In the genomic region with DNA sequence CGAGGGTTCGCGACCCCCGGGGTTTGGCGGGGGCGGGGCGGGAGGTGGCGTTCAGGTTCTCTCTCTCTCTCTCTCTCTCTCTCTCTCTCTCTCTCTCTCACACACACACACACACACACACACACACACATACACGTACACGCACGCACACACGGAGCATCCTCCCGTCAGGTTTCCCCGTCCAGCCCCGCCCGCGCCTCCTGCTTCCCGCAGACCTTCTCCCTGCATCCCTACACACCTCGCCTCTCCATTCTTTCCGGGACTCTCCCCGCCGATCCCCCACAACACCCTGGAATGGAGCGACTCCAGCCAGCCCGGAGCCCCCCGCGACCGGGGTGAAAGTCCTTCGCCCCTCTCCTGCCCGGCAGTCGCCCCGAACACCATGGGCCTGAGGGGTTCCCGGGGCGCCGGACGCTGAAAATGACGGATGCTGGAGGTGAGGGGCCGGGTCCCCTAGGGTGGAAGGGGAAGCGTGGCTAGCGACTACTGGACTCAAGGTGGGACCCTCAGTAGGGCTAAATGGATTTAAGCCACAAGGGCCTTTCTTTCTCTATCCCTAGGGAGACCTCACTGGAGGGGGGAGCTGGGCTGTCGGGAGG, we compare ENCODE assay signal across 9 mouse cellular contexts. TPM values are rescaled to one million over a fixed set of nuclear protein-coding genes. Genes with fewer than 3 reads are reported as not detected.
DNase-seq lines count a peak whose midpoint lies in the region; ATAC-seq and TF ChIP-seq lines count a peak whose summit lies in the region.
"Had no signal": no experiment of that assay in that cellular context is flagged by ENCODE, and none has a peak within 500 bp of the region (broad histone marks: within the 10 kb centered on the region; RNA-seq: fewer than 3 reads in every experiment).

No protein-coding gene starts in this region.

- no peaks in the 10 kb centered on the region for H3K9me3 ChIP-seq in kidney, embryonic 16.5 days (ENCODE audit: low read length)
- no peaks in the 10 kb centered on the region for H3K9me3 ChIP-seq in G1E (replicated peaks)
- H3K9me3 ChIP-seq in hindbrain, embryonic 11.5 days (ENCODE audit: control insufficient read depth, low read length) = no peaks in the 10 kb centered on the region

- H3K27me3 ChIP-seq in kidney, embryonic 16.5 days (ENCODE audit: insufficient read depth, low read length) = no peaks in the 10 kb centered on the region
- no peaks in the 10 kb centered on the region for H3K27me3 ChIP-seq in G1E (ENCODE audit: insufficient read depth, low read length)
- no peaks in the 10 kb centered on the region for H3K27me3 ChIP-seq in hindbrain, embryonic 11.5 days (ENCODE audit: control insufficient read depth, insufficient read depth, low read length)

- no peak for ATAC-seq in kidney, embryonic 16.5 days (ENCODE audit: low FRiP score, low TSS enrichment)
- ATAC-seq in G1E (ENCODE audit: extremely low read depth, insufficient number of reproducible peaks, low FRiP score, poor library complexity, severe bottlenecking) = no peak
- ATAC-seq in hindbrain, embryonic 11.5 days (ENCODE audit: low FRiP score) = peak; percentile 35
- ATAC-seq in monocyte, adult 5-6 weeks (replicated peaks; ENCODE audit: insufficient number of reproducible peaks, low FRiP score, low TSS enrichment, poor library complexity, severe bottlenecking) = no peak
- ATAC-seq in activated CD4-positive, CD25-positive, alpha-beta regulatory T cell, adult 4 months = no peak

- H3K36me3 ChIP-seq in kidney, embryonic 16.5 days (ENCODE audit: insufficient read depth, low read length) = 0 out of 2 replicates have a peak, but pooled peaks cover 5% of the 10 kb centered on the region
- peaks cover 46% of the 10 kb centered on the region for H3K36me3 ChIP-seq in G1E (replicated peaks)
- H3K36me3 ChIP-seq in hindbrain, embryonic 11.5 days (ENCODE audit: control insufficient read depth, insufficient read depth, low read length) = peaks cover 3% of the 10 kb centered on the region; the same call in 1 of the 2 replicates

- DNase-seq in kidney, postnatal 36 days = no peak
- DNase-seq in G1E (ENCODE audit: low spot score) = no peak
- DNase-seq in cerebellum, postnatal 36 days = peak; percentile 78 to 83
- DNase-seq in hindbrain, embryonic 11.5 days (ENCODE audit: low spot score) = peak; percentile 67
- peak; percentile 45 for DNase-seq in lung, postnatal 10 days

- H3K4me1 ChIP-seq in kidney, embryonic 16.5 days (ENCODE audit: insufficient read depth, low read length) = peaks cover 47% of the 10 kb centered on the region
- H3K4me1 ChIP-seq in G1E (ENCODE audit: insufficient read depth, low read depth, low read length) = peaks cover 87% of the 10 kb centered on the region
- H3K4me1 ChIP-seq in hindbrain, embryonic 11.5 days (replicated peaks; ENCODE audit: control insufficient read depth, insufficient read depth, low read length) = peaks cover 14% of the 10 kb centered on the region; the same call in 1 of the 2 replicates

- peak overlapping the region; percentile 60 for H3K4me3 ChIP-seq in kidney, embryonic 16.5 days (ENCODE audit: low read length)
- peak overlapping the region; percentile 83 for H3K4me3 ChIP-seq in G1E (ENCODE audit: low read depth, low read length)
- H3K4me3 ChIP-seq in hindbrain, embryonic 11.5 days (ENCODE audit: low read depth, low read length) = peak overlapping the region; percentile 76

- H3K27ac ChIP-seq in kidney, embryonic 16.5 days (ENCODE audit: low read length) = peak overlapping the region; percentile 96
- peak overlapping the region; percentile 95 for H3K27ac ChIP-seq in hindbrain, embryonic 11.5 days (ENCODE audit: low read depth, low read length)

- WGBS in kidney, embryonic 16.5 days = under 1% methylated on average over 32 of the region's 40 CpGs
- 0% methylated on average over 28 of the region's 40 CpGs for WGBS in hindbrain, embryonic 11.5 days

- H3K9ac ChIP-seq in kidney, embryonic 16.5 days (replicated peaks; ENCODE audit: low read length) = peak overlapping the region; percentile 93
- peak overlapping the region; percentile 96 for H3K9ac ChIP-seq in hindbrain, embryonic 11.5 days (ENCODE audit: low read depth, low read length)

- peak overlapping the region; percentile 69 for H3K4me2 ChIP-seq in kidney, embryonic 16.5 days (replicated peaks; ENCODE audit: low read depth, low read length)
- peak overlapping the region; percentile 74 for H3K4me2 ChIP-seq in hindbrain, embryonic 11.5 days (replicated peaks; ENCODE audit: low read depth, low read length)

- TF ChIP-seq CTCF in G1E (IDR thresholded peaks at IDR 0.05; ENCODE audit: low read depth, low read length) = no peak

RNA-seq across cellular contexts. Expression of a gene that starts 0.6 kb away (rescaled TPM):
- 19.2 and 21.2 TPM in 2 replicates for polyA plus RNA-seq in kidney, embryonic 16.5 days (2015; fragmentation: Nextera tagmentation; extraction: Ambion mirVana)
- total RNA-seq in G1E (2014; fragmentation: Nextera tagmentation) = 71.8 and 84.9 TPM in 2 replicates
- 26.1 and 30.0 TPM in 2 replicates for total RNA-seq in G1E (2017)
- polyA plus RNA-seq in G1E (2012) = 356 and 518 TPM in 2 replicates
- 46.1 and 47.6 TPM in 2 replicates for polyA plus RNA-seq in hindbrain, embryonic 11.5 days (2014; fragmentation: Nextera tagmentation; extraction: Ambion mirVana)
- total RNA-seq in monocyte, adult 5-6 weeks (2017) = 0.38 to 1.5 TPM in 2 of 3 replicates, not detected in the other
- under 1 TPM in 1 of 2 experiments, not detected in 1; 0.32 TPM for polyA plus RNA-seq in activated CD4-positive, CD25-positive, alpha-beta regulatory T cell, adult 4 months (2017; shearing (Covaris generic))

RNA-seq across cellular contexts. Expression of a gene that starts 19.4 kb away (rescaled TPM):
- polyA plus RNA-seq in kidney, embryonic 16.5 days (2015; fragmentation: Nextera tagmentation; extraction: Ambion mirVana) = 9.9 and 10.7 TPM in 2 replicates
- total RNA-seq in G1E (2014; fragmentation: Nextera tagmentation) (87.8 and 117 TPM in 2 replicates), G1E (2017) (68.2 and 83.2 TPM in 2 replicates)
- polyA plus RNA-seq in G1E (2012) = 207 and 233 TPM in 2 replicates
- polyA plus RNA-seq in hindbrain, embryonic 11.5 days (2014; fragmentation: Nextera tagmentation; extraction: Ambion mirVana) = 12.4 and 16.2 TPM in 2 replicates
- total RNA-seq in monocyte, adult 5-6 weeks (2017) = 127 to 216 TPM (median 141 TPM) in 3 replicates
- polyA plus RNA-seq in activated CD4-positive, CD25-positive, alpha-beta regulatory T cell, adult 4 months (2017; shearing (Covaris generic)) = 10 to 100 TPM; 23.1 to 24.0 TPM

RNA-seq across cellular contexts. Expression of a gene that starts 30.9 kb away (rescaled TPM):
- 72.3 and 85.2 TPM in 2 replicates for polyA plus RNA-seq in kidney, embryonic 16.5 days (2015; fragmentation: Nextera tagmentation; extraction: Ambion mirVana)
- total RNA-seq in G1E (2014; fragmentation: Nextera tagmentation) (40.3 and 46.1 TPM in 2 replicates), G1E (2017) (3.7 and 3.9 TPM in 2 replicates)
- polyA plus RNA-seq in G1E (2012) = 33.7 and 37.8 TPM in 2 replicates
- 12.5 and 13.0 TPM in 2 replicates for polyA plus RNA-seq in hindbrain, embryonic 11.5 days (2014; fragmentation: Nextera tagmentation; extraction: Ambion mirVana)
- 2.8 to 14.5 TPM (median 4.8 TPM) in 3 replicates for total RNA-seq in monocyte, adult 5-6 weeks (2017)
- 1 to 10 TPM; 2.9 to 5.6 TPM for polyA plus RNA-seq in activated CD4-positive, CD25-positive, alpha-beta regulatory T cell, adult 4 months (2017; shearing (Covaris generic))

RNA-seq across cellular contexts. Expression of a gene that starts 34.1 kb away (rescaled TPM):
- polyA plus RNA-seq in kidney, embryonic 16.5 days (2015; fragmentation: Nextera tagmentation; extraction: Ambion mirVana) = 0.19 and 0.71 TPM in 2 replicates
- total RNA-seq in G1E (2014; fragmentation: Nextera tagmentation) = not detected in 2 replicates
- total RNA-seq in G1E (2017) = 0.06 and 0.87 TPM in 2 replicates
- polyA plus RNA-seq in G1E (2012) = not detected in 2 replicates
- polyA plus RNA-seq in hindbrain, embryonic 11.5 days (2014; fragmentation: Nextera tagmentation; extraction: Ambion mirVana) = 0.11 and 0.29 TPM in 2 replicates
- not detected in 3 replicates for total RNA-seq in monocyte, adult 5-6 weeks (2017)
- under 1 TPM in 1 of 2 experiments, not detected in 1; 0.46 TPM for polyA plus RNA-seq in activated CD4-positive, CD25-positive, alpha-beta regulatory T cell, adult 4 months (2017; shearing (Covaris generic))

RNA-seq across cellular contexts. Expression of a gene that starts 42.8 kb away (rescaled TPM):
- polyA plus RNA-seq in kidney, embryonic 16.5 days (2015; fragmentation: Nextera tagmentation; extraction: Ambion mirVana) = not detected in 2 replicates
- not detected in 2 replicates for total RNA-seq in G1E (2014; fragmentation: Nextera tagmentation)
- not detected in 2 replicates for total RNA-seq in G1E (2017)
- polyA plus RNA-seq in G1E (2012) = not detected in 2 replicates
- polyA plus RNA-seq in hindbrain, embryonic 11.5 days (2014; fragmentation: Nextera tagmentation; extraction: Ambion mirVana) = not detected in 2 replicates
- 2.5 TPM in 1 of 3 replicates, not detected in the others for total RNA-seq in monocyte, adult 5-6 weeks (2017)
- polyA plus RNA-seq in activated CD4-positive, CD25-positive, alpha-beta regulatory T cell, adult 4 months (2017; shearing (Covaris generic)) = not detected
- total RNA-seq: left cerebral cortex, postnatal 10 days had no signal

Comparison
In these comparisons a context has a peak if more than half of its experiments do, and no peak if none do; other contexts are left out.
1. DNase-seq: peak in cerebellum, postnatal 36 days (2 of 2), hindbrain, embryonic 11.5 days (single experiment) and lung, postnatal 10 days (single experiment); none in kidney, postnatal 36 days (0 of 2) and G1E (single experiment).
2. RNA of a gene that starts 0.6 kb away (polyA plus RNA-seq): 356 to 518 TPM in G1E, 46.1 to 47.6 TPM in hindbrain, embryonic 11.5 days and 19.2 to 21.2 TPM in kidney, embryonic 16.5 days; 0.32 TPM in activated CD4-positive, CD25-positive, alpha-beta regulatory T cell, adult 4 months; every median in the first group is over 10 times any median in the second.
3. Peak in every context shown above with its lines, with median percentiles within 50 percentile points of each other: H3K4me3 ChIP-seq.